ENCODE assay signal across 18 mouse cellular contexts in the genomic region with DNA sequence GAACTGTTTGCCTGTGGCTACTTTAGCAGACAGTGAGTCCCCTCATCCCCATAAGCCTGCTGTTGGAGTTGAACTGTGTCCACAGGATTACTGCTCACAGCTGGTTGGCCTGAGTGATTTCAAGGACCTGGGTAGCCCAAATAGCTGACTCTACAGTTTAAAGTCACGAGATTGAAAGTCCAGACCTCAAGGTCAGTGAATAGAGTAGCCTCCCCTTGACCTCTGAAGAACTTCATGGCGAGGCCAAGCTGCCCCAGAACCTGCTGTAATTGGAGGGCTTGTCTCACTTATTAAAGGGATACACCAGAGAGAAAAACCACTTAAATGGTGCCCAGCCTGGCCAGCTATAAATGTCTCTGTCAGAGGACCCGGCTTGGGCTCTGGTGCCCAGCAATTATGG.
DNase-seq lines count a peak whose midpoint lies in the region; TF ChIP-seq lines count a peak whose summit lies in the region.
"Had no signal": no experiment of that assay in that cellular context is flagged by ENCODE, and none has a peak within 500 bp of the region (broad histone marks: within the 10 kb centered on the region; RNA-seq: fewer than 3 reads in every experiment).

No protein-coding gene starts in this region.

- no peak for TF ChIP-seq CTCF in gastrocnemius, adult 2 months (IDR thresholded peaks at IDR 0.05)

- H3K4me3 ChIP-seq in gastrocnemius, adult 2 months: no peak overlapping the region
- H3K4me3 ChIP-seq: embryonic facial prominence, embryonic 10.5 days; embryonic facial prominence, embryonic 12.5 days; forebrain, embryonic 13.5 days; forebrain, embryonic 15.5 days had no signal

- peak; percentile 46 to 77 for DNase-seq in adrenal gland, adult (ENCODE audit: inconsistent age in 2 of 2, low spot score in 1 of 2)
- DNase-seq in adrenal gland, postnatal 14 days: no peak
- DNase-seq in gastrocnemius, adult 2 months: peak; percentile 2
- no peak for DNase-seq in gastrocnemius, postnatal 10 days
- DNase-seq in ovary, adult 18-20 months (ENCODE audit: low spot score): peak; percentile 55
- DNase-seq in ovary, postnatal 36 days (ENCODE audit: low spot score): no peak
- DNase-seq: adrenal gland, adult 8-10 months; B cell, adult 2 months; cerebellum, adult 11-12 months; cerebellum, adult 2 months; cerebellum, adult 9-10 months; cerebellum, postnatal 10 days; cerebellum, postnatal 25 days; forebrain, postnatal 0 days had no signal

- H3K27ac ChIP-seq in gastrocnemius, adult 2 months: no peak overlapping the region
- H3K27ac ChIP-seq: embryonic facial prominence, embryonic 10.5 days; embryonic facial prominence, embryonic 12.5 days; forebrain, embryonic 13.5 days; forebrain, embryonic 15.5 days had no signal

- intact Hi-C loops in gastrocnemius, adult 2 months (cut with DNase I): no loop called here

Comparison
In these comparisons a context has a peak if more than half of its experiments do, and no peak if none do; other contexts are left out.
1. DNase-seq: peak in adrenal gland, adult (2 of 2), gastrocnemius, adult 2 months (single experiment) and ovary, adult 18-20 months (single experiment); none in adrenal gland, postnatal 14 days (single experiment), gastrocnemius, postnatal 10 days (single experiment) and ovary, postnatal 36 days (single experiment).